In genomic region chr15:83292261-83293056, GRCm38 (mm10) we compare ENCODE assay signal across 14 mouse cellular contexts. TPM values are rescaled to one million over a fixed set of nuclear protein-coding genes. Genes with fewer than 3 reads are reported as not detected.
A peak's percentile ranks its signal among the peaks of the same experiment; 100 is the strongest.
DNase-seq lines count a peak whose midpoint lies in the region; ATAC-seq and TF ChIP-seq lines count a peak whose summit lies in the region.
"Had no signal": no experiment of that assay in that cellular context is flagged by ENCODE, and none has a peak within 500 bp of the region (broad histone marks: within the 10 kb centered on the region; RNA-seq: fewer than 3 reads in every experiment).

No protein-coding gene starts in this region.

- peak overlapping the region; percentile 67 for H3K27ac ChIP-seq in gastrocnemius, adult 2 months
- 0 out of 2 replicates have a peak overlapping the region, but pooled peaks have one; percentile 10 for H3K27ac ChIP-seq in midbrain, embryonic 10.5 days (replicated peaks)
- no peak overlapping the region for H3K27ac ChIP-seq in midbrain, embryonic 15.5 days
- H3K27ac ChIP-seq in kidney, adult 2 months (ENCODE audit: insufficient read depth, low read depth, low read length), result peak overlapping the region; percentile 90
- peak overlapping the region; percentile 68 for H3K27ac ChIP-seq in small intestine, adult 2 months (ENCODE audit: insufficient read depth, low read depth, low read length)
- H3K27ac ChIP-seq in forebrain, postnatal 0 days (ENCODE audit: low read depth, low read length), result no peak overlapping the region
- H3K27ac ChIP-seq: neural tube, embryonic 13.5 days had no signal

- no peak for ATAC-seq in midbrain, embryonic 15.5 days (replicated peaks)
- no peak for ATAC-seq in forebrain, postnatal 0 days

- H3K27me3 ChIP-seq in midbrain, embryonic 10.5 days (ENCODE audit: low read depth, poor library complexity, severe bottlenecking), result no peaks in the 10 kb centered on the region
- H3K27me3 ChIP-seq in midbrain, embryonic 15.5 days (replicated peaks), result no peaks in the 10 kb centered on the region
- H3K27me3 ChIP-seq in kidney, adult 2 months (replicated peaks; ENCODE audit: control insufficient read depth, insufficient read depth, low read length), result no peaks in the 10 kb centered on the region
- no peaks in the 10 kb centered on the region for H3K27me3 ChIP-seq in small intestine, adult 2 months (ENCODE audit: control insufficient read depth, insufficient read depth, low read length)
- H3K27me3 ChIP-seq in forebrain, postnatal 0 days (ENCODE audit: insufficient read depth, low read length), result no peaks in the 10 kb centered on the region
- H3K27me3 ChIP-seq: neural tube, embryonic 13.5 days had no signal

- no peak overlapping the region for H3K4me2 ChIP-seq in midbrain, embryonic 15.5 days
- H3K4me2 ChIP-seq in forebrain, postnatal 0 days (ENCODE audit: low read depth), result no peak overlapping the region
- H3K4me2 ChIP-seq: neural tube, embryonic 13.5 days had no signal

- H3K4me1 ChIP-seq in midbrain, embryonic 10.5 days, result peaks cover 15% of the 10 kb centered on the region
- peaks cover 4% of the 10 kb centered on the region; the same call in 1 of the 2 replicates for H3K4me1 ChIP-seq in midbrain, embryonic 15.5 days
- H3K4me1 ChIP-seq in kidney, adult 2 months (ENCODE audit: control insufficient read depth, insufficient read depth, low read length), result peaks cover 41% of the 10 kb centered on the region
- H3K4me1 ChIP-seq in small intestine, adult 2 months (ENCODE audit: control insufficient read depth, insufficient read depth, insufficient read length, low read length), result peaks cover 18% of the 10 kb centered on the region; the same call in 1 of the 2 replicates
- no peaks in the 10 kb centered on the region for H3K4me1 ChIP-seq in forebrain, postnatal 0 days (ENCODE audit: insufficient read depth)

- intact Hi-C loops in gastrocnemius, adult 2 months (cut with DNase I), result no loop called here

- DNase-seq in gastrocnemius, adult 2 months, result no peak
- DNase-seq in gastrocnemius, postnatal 4 days (ENCODE audit: low spot score in 2 of 2), result no peak
- no peak for DNase-seq in midbrain, embryonic 10.5 days (ENCODE audit: low spot score)
- peak; percentile 83 for DNase-seq in kidney, adult 2 months
- no peak for DNase-seq in forebrain, postnatal 0 days
- DNase-seq in cerebellum, adult 11 months, result no peak
- DNase-seq: layer of hippocampus, adult 9-11 months; thymus, postnatal 25 days had no signal

- H3K36me3 ChIP-seq in midbrain, embryonic 10.5 days, result no peaks in the 10 kb centered on the region
- H3K36me3 ChIP-seq in midbrain, embryonic 15.5 days (replicated peaks), result no peaks in the 10 kb centered on the region
- H3K36me3 ChIP-seq in kidney, adult 2 months (ENCODE audit: control insufficient read depth, insufficient read depth, low read length), result no peaks in the 10 kb centered on the region
- H3K36me3 ChIP-seq in small intestine, adult 2 months (ENCODE audit: control insufficient read depth, insufficient read depth, low read length), result 0 out of 2 replicates have a peak, but pooled peaks cover under 1% of the 10 kb centered on the region
- H3K36me3 ChIP-seq in forebrain, postnatal 0 days (ENCODE audit: insufficient read depth), result no peaks in the 10 kb centered on the region
- H3K36me3 ChIP-seq: neural tube, embryonic 13.5 days had no signal

- TF ChIP-seq CTCF in gastrocnemius, adult 2 months (IDR thresholded peaks at IDR 0.05), result no peak
- no peak for TF ChIP-seq CTCF in kidney, adult 2 months (conservative IDR thresholded peaks at IDR 0.05; ENCODE audit: insufficient read depth, insufficient read length, low read depth, low read length)
- TF ChIP-seq CTCF in small intestine, adult 2 months (IDR thresholded peaks at IDR 0.05; ENCODE audit: extremely low read depth, insufficient read length, insufficient replicate concordance, low read depth, low read length), result no peak
- no peak for TF ChIP-seq CTCF in forebrain, postnatal 0 days (IDR thresholded peaks at IDR 0.05; ENCODE audit: low read depth)

- WGBS in midbrain, embryonic 10.5 days, result 87% methylated on average over 13 of the region's 13 CpGs
- WGBS in midbrain, embryonic 15.5 days, result 83% methylated on average over 13 of the region's 13 CpGs
- WGBS in kidney, adult 2 months, result 38% methylated on average over 13 of the region's 13 CpGs
- 87% methylated on average over 13 of the region's 13 CpGs for WGBS in small intestine, adult 2 months
- 92% methylated on average over 13 of the region's 13 CpGs for WGBS in forebrain, postnatal 0 days

- H3K9me3 ChIP-seq in midbrain, embryonic 10.5 days (replicated peaks), result no peaks in the 10 kb centered on the region
- H3K9me3 ChIP-seq in midbrain, embryonic 15.5 days, result no peaks in the 10 kb centered on the region
- no peaks in the 10 kb centered on the region for H3K9me3 ChIP-seq in forebrain, postnatal 0 days (ENCODE audit: low read length)
- H3K9me3 ChIP-seq: neural tube, embryonic 13.5 days had no signal

- H3K4me3 ChIP-seq in gastrocnemius, adult 2 months, result no peak overlapping the region
- H3K4me3 ChIP-seq in midbrain, embryonic 10.5 days, result no peak overlapping the region
- H3K4me3 ChIP-seq in midbrain, embryonic 15.5 days, result no peak overlapping the region
- no peak overlapping the region for H3K4me3 ChIP-seq in kidney, adult 2 months (ENCODE audit: insufficient read depth, low read depth, low read length)
- no peak overlapping the region for H3K4me3 ChIP-seq in small intestine, adult 2 months (ENCODE audit: low read depth, low read length)
- H3K4me3 ChIP-seq in forebrain, postnatal 0 days (ENCODE audit: low read depth, low read length), result no peak overlapping the region
- H3K4me3 ChIP-seq: megakaryocyte, embryonic 14.5 days; neural tube, embryonic 13.5 days had no signal

- TF ChIP-seq POLR2A in kidney, adult 2 months (IDR thresholded peaks at IDR 0.05; ENCODE audit: low read depth, low read length), result no peak
- TF ChIP-seq POLR2A in small intestine, adult 2 months (IDR thresholded peaks at IDR 0.05; ENCODE audit: low read depth, low read length), result no peak

- H3K9ac ChIP-seq in midbrain, embryonic 15.5 days, result no peak overlapping the region
- no peak overlapping the region for H3K9ac ChIP-seq in forebrain, postnatal 0 days
- H3K9ac ChIP-seq: neural tube, embryonic 13.5 days had no signal

RNA-seq across cellular contexts. Expression of gene A4galt, which starts 40.9 kb away (rescaled TPM):
- 1 to 10 TPM; 2.8 to 4.0 TPM for total RNA-seq in gastrocnemius, adult 2 months (2021)
- total RNA-seq in gastrocnemius, postnatal 4 days (2021), result 10 to 100 TPM in 1 of 2 experiments, 1 to 10 TPM in 1; 9.7 to 11.0 TPM
- polyA plus RNA-seq in midbrain, embryonic 10.5 days (2016; fragmentation: Nextera tagmentation; extraction: Ambion mirVana), result 0.75 and 1.7 TPM in 2 replicates
- polyA plus RNA-seq in midbrain, embryonic 15.5 days (2015; fragmentation: Nextera tagmentation; extraction: Ambion mirVana), result 3.4 and 3.7 TPM in 2 replicates
- 53.5 and 56.0 TPM in 2 replicates for polyA plus RNA-seq in kidney, adult 2 months (2012; rRNA removed)
- polyA plus RNA-seq in small intestine, adult 2 months (2012; rRNA removed), result 9.7 and 16.7 TPM in 2 replicates
- 3.3 and 11.6 TPM in 2 replicates for total RNA-seq in forebrain, postnatal 0 days (2014; rRNA removed)
- polyA plus RNA-seq in forebrain, postnatal 0 days (2015; fragmentation: Nextera tagmentation; extraction: Ambion mirVana), result 3.7 and 4.9 TPM in 2 replicates
- total RNA-seq: hematopoietic stem cell, adult 5-6 weeks had no signal
- polyA plus RNA-seq: limb, embryonic 11.5 days had no signal

RNA-seq across cellular contexts. Expression of gene Arfgap3, which starts 57.6 kb away (rescaled TPM):
- 1 to 10 TPM; 6.0 to 6.7 TPM for total RNA-seq in gastrocnemius, adult 2 months (2021)
- 10 to 100 TPM; 25.4 to 27.4 TPM for total RNA-seq in gastrocnemius, postnatal 4 days (2021)
- 29.2 and 32.8 TPM in 2 replicates for polyA plus RNA-seq in midbrain, embryonic 10.5 days (2016; fragmentation: Nextera tagmentation; extraction: Ambion mirVana)
- polyA plus RNA-seq in midbrain, embryonic 15.5 days (2015; fragmentation: Nextera tagmentation; extraction: Ambion mirVana), result 44.4 and 45.1 TPM in 2 replicates
- polyA plus RNA-seq in kidney, adult 2 months (2012; rRNA removed), result 21.4 and 26.5 TPM in 2 replicates
- polyA plus RNA-seq in small intestine, adult 2 months (2012; rRNA removed), result 39.6 and 88.2 TPM in 2 replicates
- total RNA-seq in forebrain, postnatal 0 days (2014; rRNA removed), result 41.0 and 41.2 TPM in 2 replicates
- 32.0 and 33.7 TPM in 2 replicates for polyA plus RNA-seq in forebrain, postnatal 0 days (2015; fragmentation: Nextera tagmentation; extraction: Ambion mirVana)

Comparison
In these comparisons a context has a peak if more than half of its experiments do, and no peak if none do; other contexts are left out.
1. H3K27ac ChIP-seq: peak in gastrocnemius, adult 2 months (single experiment), midbrain, embryonic 10.5 days (single experiment), kidney, adult 2 months (single experiment) and small intestine, adult 2 months (single experiment); none in midbrain, embryonic 15.5 days (single experiment) and forebrain, postnatal 0 days (single experiment).